Comparison of ENCODE assay signal across 1 mouse cellular context in genomic region chr10:24754251-24754835, GRCm38 (mm10).
TF ChIP-seq lines count a peak whose summit lies in the region.

No protein-coding gene starts in this region.

TF ChIP-seq in MEL, 35 proteins besides CTCF, POLR2A, EP300 and RAD21 (continued from another document):
- TF ChIP-seq ZKSCAN1 (IDR thresholded peaks at IDR 0.05; ENCODE audit: low read depth, low read length) (no peak), TCF12 (IDR thresholded peaks at IDR 0.05; ENCODE audit: low read depth, low read length) (peak; percentile 21; the same call in 1 of the 2 replicates), MXI1 (IDR thresholded peaks at IDR 0.05; ENCODE audit: low read depth, low read length) (peak; percentile 43; the same call in 1 of the 2 replicates), RCOR1 (IDR thresholded peaks at IDR 0.05; ENCODE audit: low read depth, low read length) (peak; percentile 13; the same call in 1 of the 2 replicates), CHD2 (IDR thresholded peaks at IDR 0.05; ENCODE audit: low read length) (no peak), CHD1 (IDR thresholded peaks at IDR 0.05; ENCODE audit: low read depth, low read length) (no peak), GABPA (IDR thresholded peaks at IDR 0.05; ENCODE audit: low read depth, low read length) (no peak), NELFE (IDR thresholded peaks at IDR 0.05; ENCODE audit: low read depth, low read length) (peak; percentile 64), ELF1 (IDR thresholded peaks at IDR 0.05; ENCODE audit: low read depth, low read length) (no peak), ETS1 (IDR thresholded peaks at IDR 0.05; ENCODE audit: low read depth, low read length) (peak; percentile 64), MAFK (IDR thresholded peaks at IDR 0.05; ENCODE audit: borderline replicate concordance, low read depth, low read length) (no peak), POLR2AphosphoS2 (IDR thresholded peaks at IDR 0.05; ENCODE audit: low read length) (0 out of 2 replicates have a peak, but pooled peaks have one; percentile 42), HCFC1 (IDR thresholded peaks at IDR 0.05; ENCODE audit: low read depth, low read length) (peak; percentile 82), ZMIZ1 (IDR thresholded peaks at IDR 0.05; ENCODE audit: low read depth, low read length) (peak; percentile 65; the same call in 1 of the 2 replicates), MAZ (IDR thresholded peaks at IDR 0.05; ENCODE audit: low read depth, low read length) (0 out of 2 replicates have a peak, but pooled peaks have one; percentile 29)
TF ChIP-seq in MEL: peak in this region for 13.
